Mouse (Mus musculus): ENCODE results near the gene Orai3. TPM values are rescaled to one million over a fixed set of nuclear protein-coding genes. Genes with fewer than 3 reads are reported as not detected.

The Orai3 gene
- total and polyA plus RNA-seq, 3 experiments, result 10.3 to 16.9 (median 11.6) TPM

- no peak overlapping the region for H3K4me3 ChIP-seq (replicated peaks in 1 of 3; ENCODE audit: low read depth in 2 of 3, low read length in 2 of 3, poor library complexity in 1 of 3)
- dilution Hi-C loops (cut with MboI; ENCODE audit: extremely low pct_ligation_motif_present, extremely low pct_unique_long_range_greater_than_20kb, low sequenced_read_pairs), result no loop called here
- in situ Hi-C loops (cut with MboI; ENCODE audit: low pct_ligation_motif_present, low pct_unique_long_range_greater_than_20kb, low sequenced_read_pairs), result loop anchor here (25.0 kb wide), 1 partner anchor 406 kb away; no protein-coding TSS in a partner anchor
- H3K9me3 ChIP-seq (replicated peaks; ENCODE audit: low read length), result no peaks in the 10 kb centered on the region
- H3K36me3 ChIP-seq (replicated peaks in 1 of 2; ENCODE audit: control insufficient read depth in 1 of 2, insufficient read depth in 1 of 2, low read length in 1 of 2), result peaks cover 23 to 46% of the 10 kb centered on the region in 2 experiments
- H3K27ac ChIP-seq (ENCODE audit: insufficient read depth, low read depth), result no peak overlapping the region
- H3K9ac ChIP-seq (ENCODE audit: insufficient read depth, low read depth), result no peak overlapping the region
- peaks cover 14% of the 10 kb centered on the region for H3K79me2 ChIP-seq (replicated peaks; ENCODE audit: control insufficient read depth, extremely low read depth, insufficient read depth, poor library complexity, severe bottlenecking)
- DNase-seq (ENCODE audit: extremely low read depth), result no peak
- TF ChIP-seq RAD21 (IDR thresholded peaks at IDR 0.05; ENCODE audit: low read depth, low read length) (peak; percentile 54), IRF4 (IDR thresholded peaks at IDR 0.05; ENCODE audit: low read depth, low read length) (0 out of 2 replicates have a peak, but pooled peaks have one; percentile 30), CTCF (conservative IDR thresholded peaks at IDR 0.05 in 1 of 2, IDR thresholded peaks at IDR 0.05 in 1 of 2; ENCODE audit: low read depth in 2 of 2, low read length in 2 of 2) (peak in 1 of 2 experiments; percentile 65; a peak in 2 of 4 replicates), PAX5 (IDR thresholded peaks at IDR 0.05; ENCODE audit: low read length) (no peak), MAZ (IDR thresholded peaks at IDR 0.05; ENCODE audit: low read depth, low read length) (0 out of 2 replicates have a peak, but pooled peaks have one; percentile 51), MEF2A (IDR thresholded peaks at IDR 0.05; ENCODE audit: borderline replicate concordance, low read depth, low read length) (no peak), ELF1 (IDR thresholded peaks at IDR 0.05; ENCODE audit: low read depth, low read length) (no peak), CHD2 (IDR thresholded peaks at IDR 0.05; ENCODE audit: low read length) (peak; percentile 44; the same call in 1 of the 2 replicates), GABPA (IDR thresholded peaks at IDR 0.05; ENCODE audit: insufficient replicate concordance, low read depth, low read length) (no peak), SMC3 (IDR thresholded peaks at IDR 0.05; ENCODE audit: low read depth, low read length) (peak; percentile 58)
- H3K27me3 ChIP-seq (replicated peaks), result no peaks in the 10 kb centered on the region
- peaks cover 2 to 60% of the 10 kb centered on the region in 2 experiments for H3K4me1 ChIP-seq (ENCODE audit: control insufficient read depth in 1 of 2, insufficient read depth in 2 of 2)
- no peak overlapping the region for H3K4me2 ChIP-seq (ENCODE audit: insufficient read depth, low read depth, poor library complexity, severe bottlenecking)
These were observed 1.1 kb upstream of the Orai3 start for GRCm38 (mm10) chr7:127768346-127768996.

- no peaks in the 10 kb centered on the region for H3K27me3 ChIP-seq (replicated peaks)
- dilution Hi-C loops (cut with MboI; ENCODE audit: extremely low pct_ligation_motif_present, extremely low pct_unique_long_range_greater_than_20kb, low sequenced_read_pairs), result no loop called here
These were observed 520 bp upstream of the Orai3 start for GRCm38 (mm10) chr7:127768997-127769593.

More at GRCm38 (mm10) chr7:127768997-127769593, 520 bp upstream of the Orai3 start:
- in situ Hi-C loops (cut with MboI; ENCODE audit: low pct_ligation_motif_present, low pct_unique_long_range_greater_than_20kb, low sequenced_read_pairs), result loop anchor here (25.0 kb wide), 1 partner anchor 407 kb away; no protein-coding TSS in a partner anchor
- TF ChIP-seq POLR2A (IDR thresholded peaks at IDR 0.05; ENCODE audit: low read depth, low read length) (no peak), CHD2 (IDR thresholded peaks at IDR 0.05; ENCODE audit: low read length) (peak; percentile 24; the same call in 1 of the 2 replicates)
- Histone ChIP-seq H3K9ac (ENCODE audit: insufficient read depth, low read depth) (peak overlapping the region; percentile 9; the same call in 1 of the 2 replicates), H3K4me2 (ENCODE audit: insufficient read depth, low read depth, poor library complexity, severe bottlenecking) (peak overlapping the region; percentile 39), H3K4me1 (ENCODE audit: control insufficient read depth in 1 of 2, insufficient read depth in 2 of 2) (peaks cover 5 to 60% of the 10 kb centered on the region in 2 experiments), H3K4me3 (replicated peaks in 1 of 3; ENCODE audit: low read depth in 2 of 3, low read length in 2 of 3, poor library complexity in 1 of 3) (peak overlapping the region; percentile 77 to 87 (median 78)), H3K9me3 (replicated peaks; ENCODE audit: low read length) (no peaks in the 10 kb centered on the region), H3K79me2 (replicated peaks; ENCODE audit: control insufficient read depth, extremely low read depth, insufficient read depth, poor library complexity, severe bottlenecking) (peaks cover 14% of the 10 kb centered on the region), H3K36me3 (replicated peaks in 1 of 2; ENCODE audit: control insufficient read depth in 1 of 2, insufficient read depth in 1 of 2, low read length in 1 of 2) (peaks cover 18 to 47% of the 10 kb centered on the region in 2 experiments), H3K27ac (ENCODE audit: insufficient read depth, low read depth) (peak overlapping the region; percentile 63; the same call in 1 of the 2 replicates)
- peak; percentile 65 for DNase-seq (ENCODE audit: extremely low read depth)

Measured in CH12.LX (cell line).